Mouse (Mus musculus): ENCODE data around the gene Gzmg. TPM values are rescaled to one million over a fixed set of nuclear protein-coding genes. Genes with fewer than 3 reads are reported as not detected.
"Not testable (repeated sequence)": the region's sequence is repeated elsewhere in the genome, so short reads cannot be mapped to it uniquely, and the experiment has no call there.

Gzmg gene
- total RNA-seq (2022), result not detected

DNA sequence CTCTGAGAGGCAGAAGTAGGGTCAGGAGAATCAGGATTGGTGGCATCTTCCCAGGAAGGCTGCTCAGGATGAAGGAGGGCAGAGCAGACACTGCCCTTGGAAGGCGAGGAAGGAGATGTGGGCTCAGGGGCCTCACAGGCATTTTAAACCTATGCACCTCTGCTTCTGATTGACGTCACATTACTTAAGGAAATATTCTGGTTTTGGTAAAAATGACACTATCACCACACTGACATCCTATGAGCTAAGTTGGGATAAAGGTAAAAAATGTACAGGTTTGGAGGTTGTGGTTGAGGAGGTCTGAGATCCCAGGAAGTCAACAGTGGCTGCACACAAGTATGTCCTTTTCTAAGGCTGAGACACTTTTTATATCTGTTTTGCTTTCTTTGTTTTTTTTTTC lies at the start of gene Gzmg:
TSS of gene Gzmg (minus strand) at position 101 of the 400 bp plus-strand sequence.
- not testable (repeated sequence) for DNase-seq (ENCODE audit: low spot score in 2 of 2)

DNA sequence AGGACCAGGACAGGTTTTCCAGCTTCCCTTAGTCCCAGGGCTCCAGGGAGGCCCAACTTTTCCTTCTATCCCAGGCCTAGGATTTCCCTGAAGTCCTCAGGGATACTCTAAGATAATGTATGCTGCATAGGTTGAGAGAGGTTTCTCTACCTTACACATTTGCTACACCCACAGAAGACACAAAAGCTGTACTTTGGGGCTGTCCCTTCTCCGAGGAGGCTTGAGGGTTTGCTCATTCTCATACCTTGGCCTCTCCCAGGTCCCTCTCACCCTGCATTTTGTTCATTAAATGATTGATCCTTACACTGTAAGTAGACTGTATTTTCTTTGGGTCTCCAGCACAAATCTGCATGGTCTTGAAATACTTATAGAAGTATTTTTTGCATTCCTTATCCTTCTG lies 46.2 kb upstream of the Gzmg start:
- DNase-seq (ENCODE audit: low spot score in 2 of 2), result no peak

DNA sequence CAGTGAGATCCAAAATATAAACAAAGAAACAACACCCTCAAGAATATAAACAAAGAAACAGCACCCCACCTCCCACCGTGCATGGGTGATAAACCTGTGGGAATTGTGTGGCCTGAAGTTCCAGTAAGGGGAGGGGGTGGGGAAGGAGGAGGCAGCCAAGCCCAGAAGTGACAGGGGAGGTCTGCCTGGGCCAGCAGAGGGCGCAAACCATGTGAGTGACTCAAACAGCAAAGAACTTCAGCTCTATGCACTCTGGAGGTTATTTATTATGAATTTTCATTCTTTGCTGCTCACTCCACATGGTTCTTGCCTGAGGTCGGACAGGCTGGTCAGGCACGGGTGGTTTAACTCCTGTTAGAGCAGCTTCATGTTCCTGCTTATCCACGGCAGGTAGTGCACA lies 45.6 kb upstream of the Gzmg start:
- not testable (repeated sequence) for DNase-seq (ENCODE audit: low spot score in 2 of 2)

DNA sequence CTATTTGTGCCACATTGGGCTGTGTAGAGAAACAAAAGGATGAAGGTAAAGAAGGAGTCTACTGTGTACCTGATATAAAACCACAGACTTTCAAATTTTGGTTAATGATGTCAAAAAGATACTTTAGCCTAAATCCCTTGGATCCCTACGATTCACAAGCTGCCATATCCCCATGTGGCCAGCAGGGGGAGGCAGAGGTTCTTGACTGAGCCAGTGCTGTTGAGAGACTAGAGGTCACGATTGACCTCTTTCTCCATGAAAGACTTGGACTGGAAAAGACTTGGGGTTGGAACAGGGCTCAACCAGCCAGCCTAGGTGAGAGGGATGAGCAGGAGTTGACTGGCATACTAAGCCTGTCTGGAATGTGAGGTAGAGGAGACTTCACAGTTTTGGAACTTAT lies 44.6 kb upstream of the Gzmg start:
- DNase-seq (ENCODE audit: low spot score in 2 of 2), result peak; percentile 18 to 66

DNA sequence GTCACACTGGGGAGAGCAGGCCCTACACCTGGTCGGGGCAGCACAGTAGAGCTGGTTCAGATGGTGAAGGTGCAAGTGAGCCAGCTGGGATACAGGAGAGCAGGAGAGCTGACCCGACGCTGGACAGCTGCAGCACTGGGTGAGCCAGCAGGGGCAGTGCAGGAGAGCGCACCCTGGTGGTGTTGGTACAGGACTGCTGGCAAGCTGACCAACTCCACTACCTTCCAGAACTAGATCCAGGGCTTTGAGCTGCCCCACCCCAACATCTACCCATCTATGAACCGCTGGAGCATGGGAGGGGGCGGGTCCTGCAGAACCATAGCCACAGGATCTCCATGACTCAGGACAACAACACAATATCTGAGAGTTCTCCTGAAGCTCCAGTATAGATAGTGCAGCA lies 27.6 kb upstream of the Gzmg start:
- DNase-seq (ENCODE audit: low spot score in 2 of 2), result no peak

DNA sequence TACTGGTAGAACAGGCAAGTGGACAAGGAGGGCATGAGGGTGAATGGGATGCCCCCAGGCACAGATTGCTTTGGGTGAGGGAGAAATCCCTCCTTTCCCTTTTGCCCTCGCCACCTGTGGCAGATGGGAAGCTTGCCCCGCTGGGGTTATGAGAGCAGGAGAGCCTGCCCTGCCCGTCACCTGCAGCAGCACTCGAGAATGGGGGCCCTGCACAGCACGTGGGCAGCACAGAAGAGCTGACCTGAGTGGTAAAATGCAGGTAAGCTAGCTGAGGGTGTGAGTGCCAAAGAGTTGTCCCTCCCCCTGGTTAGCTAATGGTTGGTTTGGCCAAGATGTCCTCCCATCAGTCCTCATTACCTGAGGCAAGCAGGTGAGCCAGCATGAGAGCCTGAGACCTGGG lies 27.1 kb upstream of the Gzmg start:
- no peak for DNase-seq (ENCODE audit: low spot score in 2 of 2)

DNA sequence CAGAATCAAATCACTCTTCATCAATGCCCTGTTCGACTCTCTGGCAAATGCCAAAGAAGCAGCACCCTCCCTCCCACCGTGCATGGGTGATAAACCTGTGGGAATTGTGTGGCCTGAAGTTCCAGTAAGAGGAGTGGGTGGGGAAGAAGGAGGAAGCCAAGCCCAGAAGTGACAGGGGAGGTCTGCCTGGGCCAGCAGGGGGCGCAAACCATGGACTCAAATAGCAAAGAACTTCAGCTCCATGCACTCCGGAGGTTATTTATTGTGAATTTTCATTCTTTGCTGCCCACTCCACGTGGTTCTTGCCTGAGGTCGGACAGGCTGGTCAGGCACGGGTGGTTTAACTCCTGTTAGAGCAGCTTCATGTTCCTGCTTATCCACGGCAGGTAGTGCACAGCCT lies 18.3 kb upstream of the Gzmg start:
- DNase-seq (ENCODE audit: low spot score in 2 of 2), result not testable (repeated sequence)

DNA sequence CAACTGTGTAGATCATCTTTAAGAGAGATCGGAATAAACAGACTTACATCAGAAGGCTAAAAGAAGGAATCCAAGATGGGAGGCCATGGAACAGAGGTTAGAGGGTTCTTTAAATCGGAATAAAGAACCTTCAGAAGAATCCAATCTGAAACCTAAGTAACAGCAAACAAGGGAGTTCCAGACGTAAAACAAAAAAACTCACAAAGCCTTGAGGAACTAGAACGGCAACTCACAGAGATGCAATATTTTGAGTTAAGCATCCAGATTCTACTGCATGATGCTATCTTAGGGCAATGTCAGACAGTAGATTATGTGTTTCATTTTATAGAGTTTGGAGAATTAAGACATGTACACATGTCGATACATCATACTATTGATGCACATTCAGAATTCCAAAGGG lies 15.1 kb upstream of the Gzmg start, which contains the start of gene Gzmn:
TSS of gene Gzmn (minus strand) at position 101 of the 400 bp plus-strand sequence.
- DNase-seq (ENCODE audit: low spot score in 2 of 2), result no peak

DNA sequence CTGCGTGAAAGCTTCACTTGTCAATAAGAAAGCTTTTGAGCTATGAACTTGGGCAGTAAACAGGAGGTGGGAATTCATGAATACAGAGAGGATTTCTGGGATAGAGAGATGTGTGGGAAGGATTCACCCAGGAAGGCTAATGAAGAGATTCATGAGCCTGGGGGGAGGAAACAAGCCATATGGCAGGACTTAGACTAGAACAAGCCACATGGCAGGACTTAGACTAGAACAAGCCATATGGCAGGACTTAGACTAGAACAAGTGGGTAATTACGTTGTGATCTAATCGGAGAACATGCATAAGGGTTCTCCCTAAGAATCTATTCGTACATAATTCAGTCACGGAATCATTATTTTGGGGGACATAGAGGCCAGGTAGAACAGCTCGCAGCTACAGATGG lies 14.0 kb upstream of the Gzmg start:
- peak; percentile 51 to 65 for DNase-seq (ENCODE audit: low spot score in 2 of 2)

DNA sequence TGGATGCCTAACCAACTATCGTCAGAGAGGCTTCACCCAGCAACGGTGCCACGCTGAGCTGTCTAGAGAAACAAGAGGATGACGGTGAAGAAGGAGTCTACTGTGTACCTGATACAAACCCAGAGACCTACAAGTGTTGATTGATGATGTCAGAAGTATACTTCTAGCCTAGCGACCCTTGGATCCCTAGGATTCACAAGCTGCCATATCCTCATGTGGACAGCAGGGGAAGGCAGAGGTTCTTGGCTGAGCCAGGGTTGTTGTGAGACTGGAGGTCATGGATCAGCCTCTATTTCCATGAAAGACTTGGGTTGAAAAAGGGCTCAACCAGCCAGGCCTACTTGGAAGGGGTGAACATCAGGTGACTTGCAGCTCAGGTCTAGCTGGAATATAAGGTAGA lies 13.4 kb upstream of the Gzmg start:
- no peak for DNase-seq (ENCODE audit: low spot score in 2 of 2)

DNA sequence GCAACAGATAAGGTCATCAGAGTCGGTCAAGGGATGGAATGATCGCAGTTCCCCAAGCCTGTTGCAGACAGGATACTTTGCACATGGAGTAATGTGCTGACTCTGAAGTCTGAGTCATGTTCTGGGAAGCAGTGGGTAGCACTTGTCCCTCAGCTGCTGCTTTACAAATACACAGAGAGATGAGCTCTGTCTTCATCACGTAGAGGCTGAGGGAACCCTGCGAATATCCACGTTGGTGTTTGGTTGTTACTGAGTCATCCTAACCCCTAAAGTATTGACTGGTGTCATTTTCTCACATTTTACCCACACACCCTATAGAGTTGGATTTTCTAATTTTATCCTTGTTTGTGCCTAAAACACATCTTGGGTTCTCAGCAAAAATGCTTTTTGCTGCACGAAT lies 8.6 kb upstream of the Gzmg start:
- peak in 1 of 2 experiments; percentile 19 for DNase-seq (ENCODE audit: low spot score in 2 of 2)

DNA sequence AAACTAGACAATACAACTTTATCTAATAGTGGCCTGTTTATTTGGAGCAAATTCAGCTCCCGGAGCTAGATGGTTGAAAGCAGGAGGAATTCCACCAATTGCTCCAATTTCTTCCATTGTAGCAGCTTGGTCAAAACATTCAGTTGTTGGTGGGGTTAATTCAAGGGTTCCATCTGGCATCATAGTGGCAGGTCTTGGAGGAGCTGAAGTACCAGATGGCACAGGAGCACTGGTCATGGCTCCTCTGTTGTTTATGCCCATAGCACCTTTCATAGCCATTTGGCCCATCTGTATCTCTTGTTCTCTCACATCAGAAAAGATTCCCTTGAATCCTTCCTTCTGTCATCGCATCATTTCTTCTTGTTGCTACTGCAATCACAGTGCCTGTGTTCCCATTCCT lies 2.7 kb upstream of the Gzmg start:
- no peak for DNase-seq (ENCODE audit: low spot score in 2 of 2)

DNA sequence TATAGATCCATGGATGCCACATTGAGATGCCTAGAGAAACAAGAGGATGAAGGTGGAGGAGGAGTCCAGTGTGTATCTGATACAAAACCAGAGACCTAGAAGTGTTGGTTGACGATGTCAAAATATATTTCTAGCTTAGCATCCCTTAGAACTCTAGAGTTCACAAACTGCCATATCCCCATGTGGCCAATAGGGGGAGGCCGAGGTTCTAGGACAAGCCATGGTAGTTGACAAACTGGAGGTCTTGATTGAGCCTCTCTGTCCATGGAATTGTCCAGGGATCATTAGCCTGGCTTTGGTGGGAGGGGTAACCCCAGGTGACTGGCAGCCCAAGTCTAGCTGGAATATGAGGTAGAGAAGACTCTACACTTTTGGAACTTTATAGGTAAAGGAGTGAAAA lies 4.0 kb downstream of the Gzmg start:
- DNase-seq (ENCODE audit: low spot score in 2 of 2), result no peak

DNA sequence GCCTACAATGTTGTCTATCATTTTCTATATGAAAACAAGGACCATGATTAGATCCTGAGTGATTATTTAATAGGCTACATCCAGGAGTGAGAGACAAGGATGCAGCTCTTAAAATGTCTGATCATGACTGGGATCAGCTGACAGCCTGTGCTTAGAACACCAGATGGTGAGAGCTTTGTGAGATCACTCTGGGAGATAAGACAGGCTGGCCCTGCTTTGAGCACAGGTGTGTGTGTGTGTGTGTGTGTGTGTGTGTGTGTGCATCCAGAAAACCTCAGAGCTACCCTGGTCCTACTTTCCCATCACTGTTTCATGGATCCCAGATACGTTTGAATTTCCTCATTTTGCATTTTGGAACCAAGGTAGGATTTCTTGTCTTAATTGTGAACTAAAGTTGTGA lies 25.7 kb downstream of the Gzmg start:
- DNase-seq (ENCODE audit: low spot score in 2 of 2), result not testable (repeated sequence)

DNA sequence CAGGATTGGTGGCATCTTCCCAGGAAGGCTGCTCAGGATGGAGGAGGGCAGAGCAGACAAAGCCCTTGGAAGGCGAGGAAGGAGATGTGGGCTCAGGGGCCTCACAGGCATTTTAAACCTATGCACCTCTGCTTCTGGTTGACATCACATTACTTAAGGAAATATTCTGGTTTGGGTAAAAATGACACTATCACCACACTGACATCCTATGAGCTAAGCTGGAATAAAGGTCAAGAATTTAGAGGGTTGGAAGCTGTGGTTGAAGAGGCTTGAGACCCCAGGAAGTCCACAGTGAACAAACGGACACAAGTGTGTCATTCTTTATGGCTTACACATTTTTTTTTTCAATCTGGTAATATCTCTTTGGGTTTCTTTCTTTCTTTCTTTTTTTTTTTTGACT lies 26.9 kb downstream of the Gzmg start, which contains the start of gene Gzmd:
TSS of gene Gzmd (minus strand) at position 101 of the 400 bp plus-strand sequence.
- DNase-seq (ENCODE audit: low spot score in 2 of 2), result not testable (repeated sequence)

DNA sequence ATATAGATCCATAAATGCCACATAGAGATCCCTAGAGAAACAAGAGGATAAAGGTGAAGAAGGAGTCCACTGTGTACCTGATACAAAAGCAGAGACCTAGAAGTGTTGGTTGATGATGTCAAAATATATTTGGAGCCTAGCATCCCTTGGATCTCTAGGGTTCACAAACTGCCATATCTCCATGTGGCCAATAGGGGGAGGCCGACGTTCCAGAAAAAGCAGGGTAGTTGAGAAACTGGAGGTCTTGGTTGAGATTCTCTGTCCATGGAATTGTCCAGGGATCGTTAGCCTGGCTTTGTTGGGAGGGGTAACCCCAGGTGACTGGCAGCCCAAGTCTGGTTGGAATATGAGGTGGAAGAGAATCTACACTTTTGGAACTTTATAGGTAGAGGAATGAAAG lies 31.0 kb downstream of the Gzmg start:
- DNase-seq (ENCODE audit: low spot score in 2 of 2), result no peak

DNA sequence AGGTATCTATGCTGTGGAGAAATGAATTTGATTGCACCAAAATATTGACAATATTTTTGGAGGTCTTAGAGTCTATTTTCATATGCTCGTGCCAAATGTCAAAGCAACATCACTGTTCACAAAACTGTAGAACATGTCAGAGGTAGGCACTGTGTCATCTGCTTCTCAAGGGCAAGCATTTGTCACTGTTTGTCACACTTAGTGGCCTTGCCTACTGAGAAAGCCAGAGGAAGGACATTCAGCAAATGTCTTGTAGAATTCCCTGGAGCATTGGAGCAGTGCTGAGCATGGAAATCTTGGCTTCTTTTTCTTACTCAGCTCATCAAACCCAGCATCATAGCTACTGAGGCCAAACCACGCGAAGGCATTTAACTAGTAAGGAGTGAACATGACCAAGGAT lies 35.9 kb downstream of the Gzmg start:
- DNase-seq (ENCODE audit: low spot score in 2 of 2), result no peak

DNA sequence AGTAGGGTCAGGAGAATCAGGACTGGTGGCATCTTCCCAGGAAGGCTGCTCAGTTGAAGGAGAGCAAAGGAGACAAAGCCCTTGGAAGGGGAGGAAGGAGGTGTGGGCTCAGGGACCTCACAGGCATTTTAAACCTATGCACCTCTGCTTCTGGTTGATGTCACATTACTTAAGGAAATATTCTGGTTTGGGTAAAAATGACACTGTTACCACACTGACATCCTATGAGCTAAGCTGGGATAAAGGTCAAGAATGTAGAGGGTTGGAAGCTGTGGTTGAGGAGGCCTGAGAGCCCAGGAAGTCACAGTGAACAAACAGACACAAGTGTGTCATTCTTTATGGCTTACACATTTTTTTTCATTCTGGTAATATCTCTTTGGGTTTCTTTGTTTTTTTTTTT lies 38.9 kb downstream of the Gzmg start, which contains the start of gene Gzme:
TSS of gene Gzme (minus strand) at position 101 of the 400 bp plus-strand sequence.
- no peak for DNase-seq (ENCODE audit: low spot score in 2 of 2)

DNA sequence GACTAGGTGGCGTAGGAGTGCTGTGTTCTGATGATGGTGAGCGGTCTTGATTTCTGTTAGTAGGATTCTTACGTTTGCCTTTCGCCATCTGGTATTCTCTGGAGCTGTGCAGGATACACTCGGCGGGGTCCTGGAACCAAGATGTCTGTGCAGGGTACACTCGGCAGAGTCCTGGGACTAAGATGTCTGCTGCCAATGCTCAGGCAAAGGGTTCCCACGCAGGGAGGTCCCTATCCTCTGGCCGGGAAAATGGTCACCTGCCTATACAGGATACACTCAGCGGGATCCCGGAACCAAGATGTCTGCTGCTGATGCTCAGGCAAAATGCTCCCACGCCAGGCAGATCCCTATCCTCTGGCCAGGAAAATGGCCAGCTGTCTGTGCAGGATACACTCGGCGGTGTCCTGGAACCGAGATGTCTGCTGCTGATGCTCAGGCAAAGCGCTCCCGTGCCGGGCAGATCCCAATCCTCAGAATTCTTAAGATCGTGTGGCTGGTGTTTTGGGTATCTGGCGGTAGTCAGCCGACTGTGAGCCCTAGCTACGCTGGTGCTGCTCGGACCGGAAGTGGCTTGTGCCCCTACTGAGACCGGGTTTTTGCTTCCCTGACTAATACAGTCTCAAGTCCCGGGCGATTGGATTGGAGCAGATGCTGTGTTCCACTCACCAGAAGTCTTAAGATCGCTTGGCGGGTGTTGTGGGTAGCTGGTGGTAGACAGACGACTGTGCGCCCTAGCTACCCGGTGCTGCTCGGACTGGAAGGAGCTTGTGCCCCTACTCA lies 43.7 kb downstream of the Gzmg start:
- DNase-seq (ENCODE audit: low spot score in 2 of 2), result not testable (repeated sequence)
